Mouse (Mus musculus) CD4-positive, CD25-positive, alpha-beta regulatory T cell, adult 4 months (primary cell): ENCODE results near the gene Kmt2e. TPM values are rescaled to one million over a fixed set of nuclear protein-coding genes. Genes with fewer than 3 reads are reported as not detected.

Source experiments
- ATAC-seq: one replicate; pipeline ENCODE4 v1.8.0; 2017
- polyA plus RNA-seq, 2 experiments: library from polyadenylated mRNA; unstranded; fragments of 100-300 nt; shearing (Covaris generic); gene quantifications; one replicate each; pipeline ENCODE4 v1.2.1; 2017

The Kmt2e gene
- polyA plus RNA-seq, 2 experiments from 2014 or later, result 183 to 238 TPM

DNA sequence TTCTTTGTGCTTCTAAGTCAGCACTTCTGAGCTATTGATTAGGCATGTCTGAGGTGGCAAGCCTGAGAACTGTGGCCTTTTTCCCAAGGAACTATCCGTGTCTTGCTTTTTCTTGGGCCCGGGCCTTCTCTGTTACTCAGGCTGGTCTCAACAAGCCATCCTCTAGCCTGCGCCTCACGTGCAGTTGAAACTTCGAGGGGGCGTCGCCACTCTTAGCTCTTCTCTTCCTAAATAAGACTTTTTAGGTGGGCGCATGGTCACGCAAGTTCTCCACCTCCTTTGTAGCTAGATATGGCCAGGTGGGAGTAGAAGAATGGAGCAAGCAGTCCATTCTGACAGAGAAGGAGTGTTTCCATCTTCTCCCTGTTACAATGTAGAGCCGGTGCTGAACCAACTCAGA, 22.6 kb upstream of the Kmt2e start:
- ATAC-seq, result no peak

DNA sequence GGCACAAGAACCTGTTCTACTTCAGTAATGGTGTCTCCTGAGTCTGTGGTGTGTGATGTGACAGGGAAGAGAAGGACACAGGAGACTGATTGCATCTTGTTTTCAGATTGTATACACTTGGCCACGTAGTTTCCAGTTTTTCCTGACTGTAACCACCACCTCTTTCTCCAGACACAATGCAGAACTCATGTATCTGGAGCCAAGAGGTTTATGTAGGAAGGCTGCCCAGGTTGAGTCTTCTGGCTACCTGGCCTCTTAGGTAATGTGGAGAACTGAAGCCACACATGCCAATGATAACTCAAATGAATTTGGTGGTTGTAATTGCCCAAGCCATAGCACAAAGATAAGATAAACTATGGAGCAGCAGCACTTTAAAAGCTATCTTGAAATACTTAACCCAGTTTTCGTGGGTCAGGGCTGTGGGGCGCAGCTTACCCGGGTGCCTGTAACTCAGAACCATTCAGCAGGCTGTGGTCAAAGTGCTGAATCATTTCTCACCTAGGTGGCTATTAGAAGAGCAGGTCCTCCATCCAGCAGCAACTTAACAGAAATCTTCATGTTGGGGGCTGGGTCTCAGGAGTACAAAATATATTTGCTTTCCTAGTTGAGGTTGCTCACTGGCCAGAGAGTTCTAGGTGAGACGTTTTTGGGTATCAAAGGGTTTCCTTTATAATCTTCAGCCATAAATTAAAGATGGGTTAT, 21.8 kb upstream of the Kmt2e start:
- no peak for ATAC-seq

DNA sequence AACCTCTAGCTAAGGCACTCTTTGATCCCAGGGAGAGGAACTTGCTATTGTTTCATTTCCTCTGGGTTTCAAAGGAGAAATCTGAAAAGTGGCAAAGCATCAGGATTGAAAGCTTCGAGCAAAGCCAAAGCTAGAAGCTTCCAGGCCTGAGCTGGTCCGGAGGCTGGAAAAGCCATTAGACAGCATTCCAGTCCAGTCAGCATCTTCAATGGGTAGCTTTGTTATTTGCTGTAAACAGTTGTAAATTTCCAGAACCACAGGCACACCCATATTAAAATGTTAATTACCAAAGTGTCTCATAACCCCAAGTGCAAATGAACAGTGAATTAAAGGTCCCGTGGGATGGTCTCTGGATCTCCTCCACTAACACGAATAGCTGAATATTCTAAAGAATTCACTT, 21.2 kb upstream of the Kmt2e start:
- no peak for ATAC-seq

DNA sequence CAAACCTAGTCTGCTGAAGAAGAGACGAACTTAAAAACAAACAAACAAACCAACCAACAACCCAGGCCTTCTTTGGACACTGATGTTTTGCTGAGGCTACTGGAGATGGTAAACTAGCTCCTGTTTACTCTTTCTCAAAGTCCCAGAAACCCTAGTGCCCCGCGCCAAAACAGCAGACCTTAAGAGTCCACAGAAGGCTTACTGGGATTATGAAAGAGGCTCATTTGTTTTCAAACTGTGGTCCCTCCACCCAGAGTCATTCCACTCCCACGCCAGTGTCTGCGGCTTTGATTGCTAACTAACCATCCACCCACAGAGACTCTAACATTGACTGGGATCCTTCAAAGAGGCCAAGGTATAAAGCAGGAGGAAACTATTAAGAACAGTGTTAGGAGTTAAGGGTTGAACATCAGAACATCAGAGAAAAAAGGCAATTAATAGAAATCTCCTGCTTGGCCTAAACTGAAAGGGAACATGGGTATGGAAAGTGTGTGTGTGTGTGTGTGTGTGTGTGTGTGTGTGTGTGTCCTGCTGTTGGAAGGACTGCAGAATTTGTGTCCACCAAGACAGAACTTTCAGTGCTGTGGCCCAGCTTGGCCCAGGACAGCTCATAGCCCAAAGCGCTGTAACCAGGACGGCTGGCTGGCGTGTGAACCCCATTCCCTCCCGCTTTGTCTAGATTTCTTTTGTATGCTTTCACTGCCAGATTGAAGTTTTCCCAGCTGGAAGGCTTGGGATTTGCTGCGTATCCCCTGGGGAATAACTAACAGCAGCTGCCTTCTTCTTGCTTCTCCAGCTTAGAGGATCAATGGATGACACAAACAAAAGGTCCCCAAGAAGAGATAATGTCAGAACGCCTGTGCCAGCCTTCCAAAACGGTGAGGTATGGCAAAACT, 20.4 kb upstream of the Kmt2e start:
- no peak for ATAC-seq

DNA sequence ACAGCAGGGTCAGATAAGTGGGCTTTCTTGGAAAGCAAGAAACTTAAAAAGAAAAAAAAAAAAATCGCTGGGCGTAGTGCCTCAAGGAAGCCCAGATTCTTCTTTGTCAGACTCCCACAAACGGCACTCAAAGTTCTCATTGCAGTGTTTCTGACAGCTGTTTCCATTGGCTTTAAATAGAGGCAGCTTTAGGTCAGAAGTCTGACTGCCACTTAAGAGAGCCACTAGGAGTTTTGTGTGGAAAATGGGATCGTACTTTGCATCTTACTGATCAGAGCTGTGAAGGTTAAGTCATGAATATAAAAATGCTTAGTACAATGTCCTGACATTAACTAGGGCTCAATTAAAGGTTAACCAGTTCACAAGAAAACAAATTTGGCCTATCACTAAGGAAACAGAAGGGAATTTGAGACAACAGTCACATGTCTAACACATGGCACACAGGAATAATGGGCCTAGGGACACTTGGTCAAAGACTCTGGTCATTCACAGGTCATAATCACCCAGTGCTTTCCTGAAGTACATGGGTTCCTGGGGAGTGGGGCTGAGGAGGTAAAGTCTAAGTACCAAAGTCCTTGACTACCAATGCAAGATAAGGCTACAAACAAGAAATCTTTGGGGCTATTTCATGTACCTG, 19.6 kb upstream of the Kmt2e start:
- ATAC-seq, result no peak

DNA sequence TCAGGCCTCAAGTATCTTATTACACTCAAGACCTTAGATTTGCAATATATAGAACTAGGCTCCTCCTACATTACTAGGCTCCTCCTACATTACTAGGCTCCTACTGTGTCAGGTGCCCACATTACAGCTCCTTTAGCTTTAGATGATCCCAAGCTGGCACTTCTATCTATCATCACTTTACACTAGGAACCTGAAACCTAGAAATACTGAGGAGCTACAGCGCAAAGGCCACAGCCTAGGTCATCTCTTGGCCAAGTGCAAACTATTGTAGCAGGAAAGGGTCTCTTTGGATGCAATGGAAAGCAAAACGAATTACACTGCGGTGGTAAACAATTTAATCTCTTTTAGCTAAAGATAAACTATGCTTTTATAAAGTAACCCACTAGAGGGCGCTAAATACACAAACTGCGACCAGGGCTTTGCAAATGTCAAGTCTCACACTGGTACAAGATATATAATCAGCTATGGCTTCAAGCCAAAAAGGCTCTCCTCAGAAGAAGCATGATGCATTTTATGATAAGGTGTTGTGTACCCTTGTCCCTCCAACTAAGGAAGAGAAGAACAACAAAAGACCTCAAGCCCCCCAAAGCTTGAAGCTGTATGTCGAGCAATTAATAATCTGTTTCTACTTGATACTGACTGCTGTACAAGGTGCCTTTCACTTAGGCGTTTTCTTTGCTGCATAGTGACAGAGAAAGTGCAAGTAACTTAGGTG, 18.5 kb upstream of the Kmt2e start:
- peak; percentile 37 for ATAC-seq

DNA sequence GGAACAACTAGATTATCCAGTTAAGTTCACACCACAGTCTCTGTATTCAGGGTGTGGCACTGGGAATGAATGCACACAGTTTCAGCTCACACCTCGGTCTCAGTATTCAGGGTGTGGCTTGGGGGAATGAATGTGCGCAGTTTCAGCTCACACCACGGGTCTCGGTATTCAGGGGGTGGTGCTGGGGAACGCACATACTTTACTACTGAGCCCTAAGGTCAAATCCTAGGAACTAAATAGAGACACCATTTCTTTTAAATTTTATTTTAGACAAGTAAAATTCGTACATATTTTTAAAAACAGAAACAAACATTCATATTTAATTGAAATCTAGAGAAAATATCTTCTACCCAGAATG, 18.0 kb upstream of the Kmt2e start:
- ATAC-seq, result peak; percentile 11

DNA sequence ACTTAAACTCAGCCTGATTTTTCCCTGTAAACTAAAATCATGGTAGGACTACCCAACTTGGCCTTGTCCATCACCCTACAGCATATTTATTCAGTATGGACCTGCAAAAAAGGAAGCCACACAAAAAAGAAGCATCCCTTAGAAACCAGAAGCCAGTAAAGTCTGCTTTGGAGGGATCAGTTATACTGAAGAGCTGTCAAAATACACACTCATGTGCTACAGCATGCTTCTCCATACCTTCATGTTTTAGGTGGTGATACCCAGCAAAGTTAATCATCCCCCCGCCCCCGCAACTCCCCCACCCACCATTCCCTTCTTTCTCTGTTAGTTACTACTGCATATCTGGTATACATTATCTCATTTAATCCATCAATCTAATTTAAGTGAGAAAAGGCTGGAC, 16.5 kb upstream of the Kmt2e start:
- ATAC-seq, result no peak

DNA sequence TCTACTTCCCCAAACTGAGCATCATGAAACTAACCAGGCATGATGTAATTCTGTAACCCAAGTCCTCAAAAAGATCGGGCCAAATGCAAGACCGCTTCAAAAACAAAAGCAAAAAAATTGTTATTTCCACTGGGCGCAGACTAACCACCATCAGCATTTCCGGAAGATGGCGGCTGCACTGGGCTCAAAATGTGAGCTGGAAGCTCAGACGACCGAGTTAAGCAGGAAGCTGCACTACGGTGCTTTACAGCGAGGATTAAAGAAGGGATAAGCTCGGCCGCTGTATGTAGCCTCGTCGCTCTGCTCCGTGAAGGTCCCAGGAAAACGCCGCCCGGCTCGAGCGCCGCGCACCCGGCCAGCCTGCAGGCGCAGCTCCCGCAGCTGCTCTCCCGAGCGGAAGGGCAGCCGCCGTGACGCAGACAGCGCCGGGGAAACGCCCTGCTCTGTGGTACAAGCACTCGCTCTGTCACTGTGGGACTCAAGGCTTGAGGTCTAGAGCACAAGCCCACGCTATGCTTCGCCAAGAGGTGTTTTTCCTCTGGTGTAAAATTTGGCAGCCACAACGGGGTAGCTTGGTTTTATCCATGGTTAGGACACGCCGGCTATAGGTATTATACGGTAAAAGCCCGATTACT, 16.0 kb upstream of the Kmt2e start:
- peak; percentile 87 for ATAC-seq

DNA sequence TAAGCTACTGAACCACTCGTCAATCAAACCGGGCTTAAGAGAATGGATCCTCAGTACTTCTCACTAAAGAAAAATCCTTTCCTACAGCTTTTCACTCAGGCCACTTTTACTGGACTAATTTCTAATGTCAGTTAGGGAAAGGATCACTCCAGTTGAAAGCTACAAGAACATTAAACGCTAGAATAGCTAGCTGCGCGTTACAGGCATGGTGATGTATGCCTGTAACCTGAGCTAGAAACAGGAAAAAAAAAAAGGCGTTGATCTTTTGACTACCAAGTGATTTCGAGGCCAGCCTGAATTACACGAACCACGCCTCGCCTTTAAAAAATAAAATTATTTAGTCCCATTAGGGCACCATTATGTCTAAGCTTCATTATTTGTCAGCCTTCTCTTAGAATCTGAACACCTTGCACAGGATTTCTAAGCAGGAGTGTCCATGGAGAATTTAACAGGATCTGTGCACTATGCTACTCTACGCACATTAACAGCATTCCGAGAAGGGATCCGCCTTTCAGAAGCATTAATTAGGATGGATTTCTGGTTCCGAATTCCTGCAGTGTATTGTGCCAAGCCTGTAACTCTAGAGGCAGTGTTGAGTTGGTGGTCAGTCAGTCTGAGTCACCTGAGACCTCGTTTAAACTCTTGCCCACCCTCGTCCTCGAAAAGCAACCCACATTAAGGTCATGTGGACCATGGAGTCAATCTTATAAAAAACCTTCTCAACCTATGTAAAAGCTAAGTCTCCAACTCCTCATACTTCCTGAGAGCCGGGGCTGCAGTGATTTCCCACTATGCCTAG, 15.2 kb upstream of the Kmt2e start:
- no peak for ATAC-seq

DNA sequence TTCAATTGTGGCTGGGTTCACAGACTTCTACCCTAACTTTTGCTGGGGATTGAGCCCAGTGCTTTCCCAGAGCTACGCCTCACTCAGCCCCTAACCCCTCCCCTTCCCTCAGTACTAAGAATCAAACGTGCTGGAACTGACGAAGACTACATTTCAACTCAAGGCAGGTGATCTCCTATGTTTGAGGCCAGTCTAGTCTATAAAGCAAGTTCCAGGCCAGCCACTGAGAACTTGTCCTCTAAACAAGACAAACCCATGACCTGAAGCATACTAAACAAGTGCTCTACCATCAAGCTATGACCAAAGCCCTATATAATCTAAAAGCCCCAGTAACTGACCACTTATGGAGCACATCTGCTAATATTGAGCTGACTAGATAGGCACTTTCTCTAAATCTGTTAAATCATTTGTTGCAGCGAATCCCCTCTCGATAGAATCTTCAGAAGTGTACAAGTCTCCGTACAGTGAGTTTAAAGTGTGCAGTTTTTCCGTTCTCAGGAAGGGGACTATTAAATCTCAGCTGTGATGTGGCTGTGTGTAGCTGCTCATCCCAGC, 14.5 kb upstream of the Kmt2e start:
- ATAC-seq, result no peak

DNA sequence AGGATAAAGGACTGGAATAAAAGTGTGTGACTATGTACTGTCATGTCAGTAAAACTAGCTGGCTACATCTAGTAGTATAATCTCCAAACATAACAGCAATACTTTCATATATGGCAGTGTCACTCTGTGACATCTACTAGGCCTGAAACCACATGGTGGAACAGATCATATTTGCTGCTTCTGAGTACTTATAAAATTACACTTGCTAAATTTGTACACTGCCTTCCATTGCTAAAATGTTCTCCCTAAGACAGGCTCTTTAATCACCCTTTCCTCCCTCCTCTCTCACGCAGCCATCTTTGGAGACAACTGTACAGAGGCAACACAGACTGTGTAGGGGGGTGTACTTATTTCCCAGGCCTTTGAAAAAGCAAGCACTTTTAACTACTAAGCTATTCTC, 13.8 kb upstream of the Kmt2e start:
- no peak for ATAC-seq

DNA sequence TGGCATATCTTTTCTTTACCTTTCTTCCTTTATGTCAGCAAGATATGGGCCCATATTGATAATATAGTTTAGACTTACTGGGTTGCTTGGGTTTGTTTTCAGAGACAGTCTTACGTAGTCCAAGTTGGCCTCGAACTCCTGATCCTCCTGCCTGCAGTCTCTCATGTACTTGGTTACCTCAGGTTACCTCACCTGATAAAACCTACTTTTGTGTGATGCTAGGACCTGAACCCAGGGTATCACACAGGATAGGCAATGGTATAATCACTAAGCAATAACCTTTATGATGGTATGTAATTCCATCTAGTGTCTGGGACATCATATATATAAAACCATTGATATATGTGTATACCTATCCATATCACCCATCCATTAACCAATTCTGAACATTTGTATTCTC, 12.8 kb upstream of the Kmt2e start:
- ATAC-seq, result no peak

DNA sequence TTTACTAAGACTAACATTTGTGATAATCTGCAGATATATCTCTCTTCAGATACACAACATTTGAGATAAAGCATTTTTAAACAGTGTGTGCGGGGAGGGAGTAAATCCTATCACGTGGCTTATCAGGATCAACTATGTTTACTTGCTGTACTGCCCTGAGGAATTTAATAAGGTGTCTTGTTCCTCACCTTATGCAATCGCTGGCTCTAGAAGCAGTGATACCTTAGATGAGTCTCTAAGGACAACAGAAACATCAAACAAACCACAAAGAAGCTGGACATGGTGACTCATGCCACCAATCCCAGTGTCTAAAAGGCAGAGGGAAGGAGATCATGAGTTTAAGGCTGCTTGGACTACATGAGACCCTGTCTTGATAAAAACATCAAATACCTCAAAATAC, 11.2 kb upstream of the Kmt2e start:
- ATAC-seq, result no peak

DNA sequence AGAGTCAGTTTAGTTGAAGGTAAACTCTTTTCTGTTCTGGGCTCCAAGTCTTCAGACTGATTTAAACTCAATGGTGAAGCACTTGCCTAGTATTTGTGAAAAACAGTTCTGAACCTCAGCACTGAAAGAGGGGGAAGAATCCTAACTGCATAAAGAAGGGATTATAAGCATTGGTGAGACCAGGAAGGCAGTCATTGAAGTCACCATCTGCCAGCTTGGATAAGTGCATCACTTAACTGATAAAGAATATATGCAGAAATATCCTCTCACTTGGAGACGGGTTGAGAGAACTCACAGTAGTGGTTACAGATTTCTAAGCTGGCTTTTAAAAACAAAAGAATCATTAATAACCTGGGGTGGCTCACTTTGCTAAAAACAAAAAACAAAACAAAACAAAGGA, 6.7 kb upstream of the Kmt2e start:
- ATAC-seq, result no peak

DNA sequence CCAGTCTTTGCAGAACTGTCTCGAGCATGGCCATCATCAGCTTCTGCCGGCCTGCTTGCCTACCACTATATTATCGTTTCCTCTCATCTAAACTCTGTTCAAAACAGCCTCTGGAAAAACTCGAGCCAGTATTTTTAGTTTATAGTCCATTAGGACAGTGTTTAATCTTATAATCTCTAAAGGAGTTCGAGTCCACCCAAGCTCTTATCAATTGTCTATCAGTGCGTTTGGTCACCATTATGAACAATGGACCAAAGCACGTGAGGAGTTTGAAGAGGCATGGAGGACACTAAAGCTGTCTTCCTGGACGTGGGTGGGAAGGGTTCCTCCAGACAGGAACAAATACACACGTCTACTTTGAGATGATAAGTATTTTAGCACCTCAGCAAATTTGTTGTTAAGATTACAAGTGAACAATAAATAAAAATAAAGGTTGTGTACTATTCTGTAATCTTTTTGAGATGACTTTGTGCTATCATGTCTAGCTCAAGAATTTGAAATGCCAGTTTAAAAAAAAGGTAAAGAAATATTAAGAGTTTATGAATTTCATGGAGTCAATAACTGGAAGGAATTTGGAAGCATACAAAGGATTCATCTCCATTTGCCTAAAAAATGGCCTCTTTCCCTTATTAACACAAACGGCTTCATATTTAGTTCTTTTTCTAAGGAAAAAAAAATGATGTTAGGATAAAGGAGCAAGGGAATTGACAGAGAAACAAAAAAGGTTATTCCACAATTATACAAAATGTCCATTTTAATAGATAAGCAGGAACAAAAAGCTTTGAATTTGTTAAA, 3.0 kb upstream of the Kmt2e start:
- ATAC-seq, result no peak

DNA sequence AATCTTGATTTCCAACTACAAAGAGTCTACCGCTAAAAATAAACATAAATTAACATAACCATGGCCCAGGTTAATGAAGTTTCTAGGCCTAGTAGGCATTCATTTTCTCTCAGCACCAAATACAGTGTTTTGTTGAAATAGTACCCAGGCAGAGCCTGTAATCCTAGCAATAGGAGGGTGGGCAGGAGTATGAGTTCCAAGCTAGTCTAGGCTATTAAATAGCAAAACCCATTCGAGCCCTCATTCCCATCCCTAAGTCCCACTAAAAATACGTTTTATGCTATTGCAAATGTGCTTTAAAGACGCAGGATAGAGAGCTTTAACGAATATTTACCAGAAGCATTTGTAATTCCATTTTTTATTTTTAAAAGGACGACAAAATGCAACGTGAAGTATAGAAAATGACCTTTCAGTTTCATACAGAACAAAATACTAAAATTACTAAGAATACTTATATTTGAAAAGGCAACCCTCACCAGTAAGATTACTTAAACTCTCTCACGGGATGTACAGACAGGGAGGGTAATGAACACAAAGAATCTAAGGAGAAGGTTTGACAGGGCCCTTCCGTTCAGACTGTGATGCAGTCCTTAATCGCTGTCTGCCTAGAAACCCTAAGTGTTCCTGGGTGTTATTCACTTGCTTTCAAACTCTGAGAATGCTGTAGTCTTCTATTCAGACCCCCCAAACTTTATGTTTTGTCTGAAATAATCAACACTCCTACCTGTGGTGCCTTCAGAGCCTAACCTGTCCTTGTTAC, 2.1 kb upstream of the Kmt2e start:
- ATAC-seq, result peak; percentile 1

DNA sequence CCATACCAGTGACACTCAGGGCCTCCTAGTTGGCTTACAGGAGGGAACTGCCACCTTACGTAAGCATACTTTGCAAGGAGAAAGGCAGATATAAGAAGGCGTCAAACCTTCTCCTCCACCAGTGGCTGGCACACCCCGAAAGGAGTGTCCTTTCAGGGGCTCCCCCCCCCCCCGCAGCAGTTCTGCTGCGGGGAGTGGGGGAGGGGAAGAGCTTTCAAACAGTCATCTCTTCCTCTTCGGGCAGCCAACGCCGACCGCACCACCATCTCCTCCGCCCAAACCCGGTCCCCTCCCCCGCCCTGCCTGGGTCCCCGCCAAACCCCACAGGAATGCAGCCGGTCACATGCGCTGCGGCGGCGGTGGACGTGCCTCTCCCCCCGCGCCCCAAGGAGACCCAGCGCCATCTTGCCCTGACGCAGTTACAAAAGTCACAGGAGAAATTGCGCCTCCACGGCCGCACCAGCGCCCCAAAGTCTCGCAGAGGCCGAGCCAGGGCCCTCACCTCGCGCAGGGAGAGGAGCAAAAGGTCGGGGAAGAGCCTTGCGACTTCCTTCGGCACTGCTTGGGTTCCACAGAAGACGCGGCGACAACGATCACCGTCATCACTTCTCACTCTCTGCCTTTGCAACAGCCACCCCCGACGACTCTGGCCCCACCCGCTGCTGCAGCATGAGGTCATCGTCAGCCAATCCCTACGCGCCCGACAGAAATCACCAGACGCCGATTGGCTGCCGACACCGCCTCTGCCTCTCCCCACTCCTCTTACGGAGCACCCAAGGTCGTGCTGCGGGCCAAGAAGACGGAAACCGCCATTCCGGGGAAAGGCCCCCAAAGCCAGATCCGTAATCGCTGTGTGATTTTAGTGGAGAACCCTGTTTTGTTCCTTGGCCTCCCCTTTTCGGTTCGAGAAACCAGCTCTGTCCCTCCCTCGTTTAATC, 1.3 kb upstream of the Kmt2e start:
- ATAC-seq, result peak; percentile 68
